Mouse (Mus musculus) layer of hippocampus, adult 8-10 months (tissue): ENCODE results near the gene Copz2. TPM values are rescaled to one million over a fixed set of nuclear protein-coding genes. Genes with fewer than 3 reads are reported as not detected.

Experiments
- DNase-seq, 2 experiments: peaks; one replicate each; pipeline ENCODE4 v3.0.0; 2022; ENCODE audit warnings: low spot score in 2 of 2
- microRNA-seq, 2 experiments: library from miRNA; unstranded; fragments of <30 nt; microRNA quantifications; one replicate each; pipeline ENCODE4 v1.2.0; 2022
- total RNA-seq, 4 experiments: library from RNA; stranded (reverse); gene quantifications; 2 replicates each; pipeline ENCODE4 v1.2.4; 2022

Gene Copz2
- total RNA-seq, 4 experiments from 2014 or later: 8.2 to 11.6 (median 9.5) TPM

DNA sequence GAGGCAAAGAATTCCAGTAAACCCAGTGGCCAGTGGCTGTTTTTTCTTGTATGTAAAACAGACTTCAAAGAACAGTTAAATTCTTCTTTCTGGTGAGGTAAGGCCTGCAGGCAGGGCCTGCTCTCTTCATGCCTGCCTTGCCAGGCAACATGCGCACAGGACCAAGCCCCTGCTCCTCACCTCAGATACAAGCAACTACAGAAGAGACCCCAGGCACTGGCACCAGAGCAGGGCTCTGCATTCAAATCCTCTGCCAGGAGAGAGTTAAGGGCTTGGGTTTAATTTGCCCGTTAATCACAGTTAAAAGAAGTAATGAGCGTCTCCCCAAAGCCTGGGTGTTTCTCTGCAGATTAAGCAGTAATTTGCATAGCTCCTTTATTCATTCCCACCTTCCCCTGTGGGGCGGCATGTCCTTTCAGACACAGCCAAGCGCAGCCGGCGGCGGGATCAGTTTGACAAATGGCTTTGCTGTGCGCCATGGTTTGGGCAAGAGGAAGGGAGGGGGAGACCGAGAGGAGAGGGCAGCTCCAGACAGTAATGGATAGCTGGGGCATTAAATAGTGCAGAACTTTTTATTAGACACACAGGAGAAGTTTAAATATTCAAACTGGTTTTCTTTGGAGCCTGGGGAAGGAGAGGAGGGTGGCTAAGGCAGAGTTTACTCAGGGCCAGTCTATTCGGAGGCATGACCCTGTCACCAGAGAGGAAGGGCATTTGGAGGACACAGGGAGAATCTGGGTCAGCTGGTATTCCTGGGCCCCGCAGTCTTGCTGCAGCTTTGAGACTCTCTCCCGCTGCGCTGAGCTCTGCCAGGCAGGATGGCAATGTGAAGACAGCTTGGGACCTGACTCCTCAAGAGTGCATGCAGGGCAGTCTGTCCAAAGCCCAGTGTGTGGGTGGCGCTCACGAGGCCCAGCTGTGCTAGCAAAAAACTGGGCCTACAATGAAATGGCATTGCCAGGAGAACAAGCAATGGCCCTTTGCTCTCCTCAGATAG, 53.3 kb downstream of the Copz2 start:
- peak in 1 of 2 experiments; percentile 52 for DNase-seq

DNA sequence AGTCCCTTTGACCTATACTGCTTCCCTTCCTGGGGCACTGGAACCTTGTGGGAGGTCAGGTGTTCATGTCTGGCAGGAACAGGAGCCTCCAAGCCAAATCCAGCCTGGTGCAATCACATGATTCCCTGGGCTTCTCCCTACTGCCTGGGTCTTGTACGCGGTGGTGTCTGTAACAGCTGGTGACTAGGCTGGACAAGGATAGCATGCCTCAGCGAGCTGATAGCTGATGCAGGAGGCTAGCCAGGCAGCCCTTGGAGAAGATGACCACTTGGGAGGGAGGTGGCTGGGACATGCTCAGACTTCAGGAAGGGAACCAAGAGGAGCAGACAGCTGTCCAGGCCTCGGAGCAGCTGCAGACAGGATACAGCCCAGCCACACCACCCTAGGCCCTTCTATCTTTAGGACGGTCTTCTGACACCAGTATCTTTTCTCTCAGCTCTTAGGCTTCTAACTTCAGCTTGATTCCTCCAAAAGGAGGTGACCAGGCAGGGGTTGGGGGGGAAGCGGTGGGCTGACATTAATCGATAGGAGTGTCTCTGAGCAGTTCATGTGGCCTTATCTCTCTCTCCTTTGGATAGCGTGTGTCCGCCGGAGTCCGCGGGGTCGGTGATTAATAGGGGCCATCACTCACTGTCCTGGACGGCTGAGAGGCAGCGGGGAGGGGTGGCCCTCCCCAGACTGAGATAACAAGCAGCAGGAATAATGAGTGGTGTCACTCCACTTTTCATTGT, 56.9 kb downstream of the Copz2 start:
- no peak for DNase-seq

DNA sequence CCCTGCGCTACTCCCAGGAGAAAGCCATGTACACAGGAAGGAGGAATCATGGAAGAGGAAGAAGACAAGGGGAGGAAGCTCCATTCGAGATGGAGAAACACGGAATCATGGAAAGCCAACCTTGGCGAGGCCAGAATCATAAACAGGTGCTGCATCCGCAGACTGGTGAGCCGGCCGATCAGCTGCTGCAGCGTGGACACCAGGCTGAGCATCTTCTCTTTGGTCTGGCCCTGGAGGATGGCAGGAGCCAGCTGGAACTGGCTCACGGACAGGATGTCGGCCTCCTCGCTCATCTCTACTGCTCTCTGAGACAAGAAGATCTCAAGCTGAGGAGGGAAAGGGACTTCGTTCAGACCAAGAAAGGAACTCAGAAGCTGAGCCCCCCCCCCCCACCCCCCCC, 58.9 kb downstream of the Copz2 start:
- no peak for DNase-seq

DNA sequence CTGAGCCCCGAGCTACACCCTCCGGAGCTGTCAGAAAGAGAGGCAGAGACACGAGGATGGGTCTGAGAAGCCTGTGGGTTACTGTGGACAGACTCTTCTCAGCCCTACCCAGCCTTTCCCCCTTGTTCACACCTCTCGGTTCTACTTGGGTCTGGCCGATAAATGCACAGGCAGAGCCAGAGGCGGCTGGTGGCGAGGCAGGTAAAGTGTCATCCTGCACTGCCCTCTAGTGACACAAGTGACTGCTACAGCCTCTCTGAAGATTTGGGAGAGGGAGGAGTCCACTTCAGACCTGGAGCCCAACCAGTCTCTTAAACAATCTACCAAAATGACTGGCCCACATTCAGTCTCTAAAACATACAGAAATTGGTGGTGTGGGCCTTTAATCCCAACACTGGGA, 60.3 kb downstream of the Copz2 start:
- peak; percentile 74 to 88 for DNase-seq

Small RNAs within 50 kb of the gene (microRNA-seq; reads per million reads assigned to microRNA genes)
- gene Mir152: 16.0 to 93.2 reads per million in 2 experiments

Other genes with a start within 250 kb of the Copz2 start
- 10 to 100 TPM; 43.8 to 60.8 (median 54.1) TPM for gene Snx11, start 72.3 kb upstream of the Copz2 start, total RNA-seq
- gene Cbx1, start 60.7 kb upstream of the Copz2 start, total RNA-seq: 10 to 100 TPM; 40.1 to 52.0 (median 44.0) TPM
- 100 to 1,000 TPM; 234 to 271 (median 260) TPM for gene Nfe2l1, start 19.9 kb upstream of the Copz2 start, total RNA-seq
- 10 to 100 TPM; 33.9 to 49.1 (median 44.8) TPM for gene Cdk5rap3, start 66.6 kb downstream of the Copz2 start, total RNA-seq
- gene Prr15l, start 78.2 kb downstream of the Copz2 start, total RNA-seq: not detected
- gene Pnpo, start 94.1 kb downstream of the Copz2 start, total RNA-seq: 10 to 100 TPM; 38.1 to 41.5 (median 39.6) TPM
- 10 to 100 TPM in 3 of 4 experiments, 1 to 10 TPM in 1; 9.6 to 14.2 (median 11.8) TPM for gene Sp2, start 133.1 kb downstream of the Copz2 start, total RNA-seq
- gene Sp6, start 163.5 kb downstream of the Copz2 start, total RNA-seq: 1 to 10 TPM in 3 of 4 experiments, under 1 TPM in 1; 0.83 to 1.7 (median 1.5) TPM
- gene Scrn2, start 180.1 kb downstream of the Copz2 start, total RNA-seq: 1 to 10 TPM; 4.3 to 6.9 (median 6.3) TPM
- gene Lrrc46, start 191.5 kb downstream of the Copz2 start, total RNA-seq: 1 to 10 TPM in 2 of 4 experiments, under 1 TPM in 2; 0.87 to 1.9 (median 1.3) TPM
- 10 to 100 TPM; 76.3 to 85.2 (median 77.8) TPM for gene Mrpl10, start 191.7 kb downstream of the Copz2 start, total RNA-seq
- 10 to 100 TPM; 18.6 to 21.7 (median 20.6) TPM for gene Osbpl7, start 200.8 kb downstream of the Copz2 start, total RNA-seq